Mouse (Mus musculus) C2C12 (cell line): ENCODE data around the gene Snap23. TPM values are rescaled to one million over a fixed set of nuclear protein-coding genes. Genes with fewer than 3 reads are reported as not detected.

Source experiments
- H3K27me3 ChIP-seq: one replicate; pipeline ENCODE4 v1.6.1; 2011; ENCODE audit not compliant: control insufficient read depth, insufficient read depth, insufficient read length
- H3K36me3 ChIP-seq: one replicate; pipeline ENCODE4 v1.6.1; 2011; ENCODE audit not compliant: control insufficient read depth, insufficient read depth
- H3K4me3 ChIP-seq: one replicate; pipeline ENCODE4 v1.5.1; 2011; ENCODE audit warnings: mild to moderate bottlenecking, control low read depth; ENCODE audit not compliant: poor library complexity, insufficient read depth, severe bottlenecking
- H3K79me2 ChIP-seq: one replicate; pipeline ENCODE4 v1.6.1; 2011; ENCODE audit not compliant: control insufficient read depth, insufficient read depth
- H3K79me3 ChIP-seq: one replicate; pipeline ENCODE4 v1.6.1; 2011; ENCODE audit warnings: low read depth, control low read depth
- H3ac ChIP-seq: one replicate; pipeline ENCODE3; 2011; ENCODE audit warnings: low read depth; ENCODE audit not compliant: control insufficient read depth, insufficient read length
- CEBPB ChIP-seq: IDR thresholded peaks from one replicate; pipeline ENCODE4 v1.6.1; 2011; ENCODE audit warnings: low read depth, mild to moderate bottlenecking, control low read depth, moderate library complexity
- CTCF ChIP-seq: IDR thresholded peaks from one replicate; pipeline ENCODE4 v1.5.1; 2011; ENCODE audit not compliant: control insufficient read depth, insufficient read depth, insufficient read length
- FOSL1 ChIP-seq: IDR thresholded peaks from one replicate; pipeline ENCODE4 v1.8.0; 2011; ENCODE audit warnings: mild to moderate bottlenecking, low read length; ENCODE audit not compliant: poor library complexity, insufficient read depth, severe bottlenecking
- MAX ChIP-seq: IDR thresholded peaks from one replicate; pipeline ENCODE4 v1.6.1; 2011; ENCODE audit warnings: mild to moderate bottlenecking, control low read depth
- MYOD1 ChIP-seq: IDR thresholded peaks from one replicate; pipeline ENCODE4 v1.6.1; 2011; ENCODE audit warnings: low read depth; ENCODE audit not compliant: control insufficient read depth, insufficient read length
- MYOG ChIP-seq: IDR thresholded peaks from one replicate; pipeline ENCODE4 v1.6.1; 2011; ENCODE audit not compliant: control insufficient read depth, insufficient read length; ENCODE audit errors: extremely low read depth
- USF1 ChIP-seq: IDR thresholded peaks from one replicate; pipeline ENCODE4 v1.6.1; 2011; ENCODE audit warnings: low read depth, mild to moderate bottlenecking, control low read depth, moderate library complexity
- polyA plus RNA-seq: library from polyadenylated mRNA; unstranded; fragments of >200 nt; fragmentation: generic; extraction: Trizol; gene quantifications from one replicate; pipeline ENCODE4 v1.2.1, GENCODE M21; 2012; ENCODE audit warnings: missing spikeins

Gene Snap23
- polyA plus RNA-seq, 1 experiment: 9.4 TPM

- H3ac ChIP-seq: no peak overlapping the region
- TF ChIP-seq MYOD1: no peak
- no peak for TF ChIP-seq CTCF
- TF ChIP-seq FOSL1: no peak
- TF ChIP-seq MAX: no peak
- no peak for TF ChIP-seq MYOG
- TF ChIP-seq USF1: no peak
- no peak for TF ChIP-seq CEBPB
- no peaks in the 10 kb centered on the region for H3K79me3 ChIP-seq
- no peak overlapping the region for H3K4me3 ChIP-seq
- peaks cover 24% of the 10 kb centered on the region for H3K36me3 ChIP-seq
- no peaks in the 10 kb centered on the region for H3K79me2 ChIP-seq
- no peaks in the 10 kb centered on the region for H3K27me3 ChIP-seq
Measured at GRCm38 (mm10) chr2:120622920-120623319, 55.4 kb downstream of the Snap23 start.

DNA sequence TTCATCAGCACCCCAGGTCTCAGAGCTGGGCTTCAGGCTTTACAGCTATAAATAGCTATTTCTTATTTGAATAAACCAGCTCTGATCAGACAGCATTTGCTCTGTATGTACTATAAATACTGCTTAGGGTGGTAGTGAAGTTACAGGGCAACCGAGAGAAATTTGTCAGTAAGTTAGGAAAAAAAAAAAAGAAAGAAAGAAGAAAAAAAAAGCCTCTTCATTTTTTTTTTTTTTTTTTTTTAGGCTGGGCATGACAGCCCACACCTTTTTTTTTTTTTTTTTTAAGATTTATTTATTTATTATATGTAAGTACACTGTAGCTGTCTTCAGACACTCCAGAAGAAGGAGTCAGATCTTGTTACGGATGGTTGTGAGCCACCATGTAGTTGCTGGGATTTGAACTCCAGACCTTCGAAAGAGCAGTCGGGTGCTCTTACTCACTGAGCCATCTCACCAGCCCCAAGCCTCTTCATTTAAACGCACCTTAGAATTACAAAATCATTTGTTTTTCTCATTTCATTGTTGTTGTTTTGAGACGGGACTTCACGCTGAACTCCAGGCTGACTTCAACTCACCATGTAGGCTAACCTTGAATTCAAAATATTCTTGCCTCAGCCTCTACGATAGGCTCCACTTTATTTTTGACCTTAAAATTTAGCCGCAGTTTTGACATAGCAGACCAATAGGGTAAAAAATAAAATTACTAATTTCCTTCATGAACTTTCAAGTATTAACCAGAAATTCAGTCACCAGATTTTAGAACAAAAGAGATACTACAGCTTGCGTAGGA lies 60.8 kb downstream of the Snap23 start:
- peaks cover 1% of the 10 kb centered on the region for H3K79me3 ChIP-seq
- H3ac ChIP-seq: no peak overlapping the region
- TF ChIP-seq MYOG (no peak), FOSL1 (no peak), CTCF (no peak), CEBPB (no peak), MAX (no peak), MYOD1 (no peak), USF1 (no peak)
- no peaks in the 10 kb centered on the region for H3K36me3 ChIP-seq
- no peaks in the 10 kb centered on the region for H3K27me3 ChIP-seq
- peaks cover 18% of the 10 kb centered on the region for H3K79me2 ChIP-seq
- H3K4me3 ChIP-seq: peak overlapping the region; percentile 15

DNA sequence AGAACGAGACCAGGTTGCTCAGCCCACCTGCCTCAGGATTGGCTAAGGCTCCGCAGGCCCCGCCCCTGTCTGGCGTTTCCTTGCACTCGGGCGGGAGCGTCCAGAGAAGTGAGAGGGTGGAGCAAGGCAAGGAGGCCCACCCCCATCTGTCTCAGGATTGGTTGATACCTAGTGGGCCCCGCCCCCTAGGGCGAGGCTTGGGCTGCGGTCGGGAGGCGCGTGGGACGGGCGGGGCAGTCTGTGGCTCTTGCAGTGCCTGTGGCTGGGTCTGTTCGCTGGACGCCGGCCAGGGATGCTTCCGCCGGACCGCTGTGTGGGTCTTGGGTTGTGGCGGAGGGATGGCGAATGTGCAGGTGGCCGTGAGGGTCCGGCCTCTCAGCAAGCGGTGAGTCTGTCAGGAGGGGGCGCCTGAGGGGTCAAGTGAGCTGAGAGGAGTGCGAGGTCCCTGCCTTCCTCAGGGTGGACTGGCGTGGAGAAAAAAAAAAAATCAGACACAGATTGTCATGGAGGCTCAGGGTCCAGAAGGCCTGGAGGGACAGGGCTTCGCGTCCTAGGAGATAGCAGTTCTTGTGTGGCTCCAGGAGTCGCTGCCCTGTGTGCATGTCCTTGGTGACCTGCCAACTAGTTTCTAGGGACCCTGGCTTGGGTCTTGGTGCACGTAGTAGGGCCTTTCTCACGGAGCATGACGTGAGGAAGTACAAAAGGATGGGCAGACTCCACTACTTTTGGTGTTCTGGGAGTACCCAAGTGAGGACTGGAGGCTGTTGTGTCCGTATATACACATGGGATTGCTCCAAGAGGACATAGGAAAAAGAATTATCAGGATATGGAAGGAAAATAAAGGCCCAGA lies 61.6 kb downstream of the Snap23 start, which contains the start of gene Stard9:
TSS of gene Stard9 (plus strand) at position 236 of the 850 bp plus-strand sequence.
- Histone ChIP-seq H3K4me3 (peak within 1 kb of the TSS; percentile 46), H3K79me3 (peaks cover 4% of the 10 kb centered on the region), H3K27me3 (no peaks in the 10 kb centered on the region), H3K79me2 (peaks cover 18% of the 10 kb centered on the region), H3ac (peak within 1 kb of the TSS; percentile 56), H3K36me3 (peaks cover 7% of the 10 kb centered on the region)
- TF ChIP-seq CEBPB (no peak), MAX (peak; percentile 56), MYOD1 (peak; percentile 30), MYOG (no peak), USF1 (no peak)

DNA sequence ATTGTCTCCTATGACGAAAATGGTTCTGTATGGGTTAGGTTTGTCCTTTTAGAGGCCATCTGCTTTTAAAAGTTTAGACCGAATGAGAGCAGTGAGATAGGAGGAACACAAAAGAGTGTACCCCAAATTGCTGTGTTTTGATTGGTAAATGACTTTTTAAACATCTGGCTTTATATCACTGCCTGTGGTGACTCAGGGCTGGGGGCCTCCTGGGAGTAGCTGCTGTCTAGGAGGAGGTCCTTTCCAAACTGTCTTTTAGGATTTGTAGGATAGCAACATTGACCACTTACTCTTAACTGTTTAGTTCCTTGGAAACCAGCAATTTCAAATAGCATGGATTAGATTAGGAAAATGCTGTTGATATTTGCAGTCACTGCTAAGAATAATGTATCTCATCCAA lies 62.8 kb downstream of the Snap23 start:
- peaks cover 18% of the 10 kb centered on the region for H3K79me2 ChIP-seq
- TF ChIP-seq CEBPB (no peak), MYOD1 (no peak), CTCF (no peak), USF1 (no peak), MYOG (no peak), MAX (no peak), FOSL1 (no peak)
- peaks cover 17% of the 10 kb centered on the region for H3K36me3 ChIP-seq
- H3K4me3 ChIP-seq: no peak overlapping the region
- H3K79me3 ChIP-seq: peaks cover 4% of the 10 kb centered on the region
- H3K27me3 ChIP-seq: no peaks in the 10 kb centered on the region
- no peak overlapping the region for H3ac ChIP-seq

- TF ChIP-seq CEBPB (no peak), USF1 (no peak), MYOD1 (no peak), FOSL1 (no peak), MYOG (no peak), MAX (no peak), CTCF (no peak)
- no peak overlapping the region for H3K4me3 ChIP-seq
- H3K36me3 ChIP-seq: peaks cover 20% of the 10 kb centered on the region
- peaks cover 4% of the 10 kb centered on the region for H3K79me3 ChIP-seq
- H3K27me3 ChIP-seq: no peaks in the 10 kb centered on the region
- H3ac ChIP-seq: no peak overlapping the region
- H3K79me2 ChIP-seq: peaks cover 18% of the 10 kb centered on the region
Measured at GRCm38 (mm10) chr2:120630655-120631054, 63.2 kb downstream of the Snap23 start.
